Comparison of ENCODE assay signal across 12 mouse cellular contexts in genomic region chr17:33873537-33873936, GRCm38 (mm10). TPM values are rescaled to one million over a fixed set of nuclear protein-coding genes. Genes with fewer than 3 reads are reported as not detected.
"Had no signal": no experiment of that assay in that cellular context is flagged by ENCODE, and none has a peak within 500 bp of the region (broad histone marks: within the 10 kb centered on the region; RNA-seq: fewer than 3 reads in every experiment).

Gene Gm7029, plus strand, starts transcription at chr17:33873837.

RNA-seq across cellular contexts. Expression of gene Gm7029, which starts in this region (rescaled TPM):
- total RNA-seq: neutrophil, adult 5-6 weeks had no signal
- polyA plus RNA-seq: neural tube, embryonic 13.5 days; neural tube, embryonic 14.5 days; neural tube, embryonic 15.5 days; small intestine, adult 2 months; stomach, embryonic 14.5 days; stomach, embryonic 15.5 days; stomach, embryonic 16.5 days; stomach, postnatal 0 days; testis, adult 2 months; thymus, postnatal 0 days; urinary bladder, adult 2 months had no signal
